Mouse (Mus musculus): ENCODE results near the gene Ebna1bp2.

- TF ChIP-seq POLR2A (IDR thresholded peaks at IDR 0.05; ENCODE audit: borderline replicate concordance, control insufficient read depth, low read depth, low read length) = no peak
- TF ChIP-seq CTCF (IDR thresholded peaks at IDR 0.05; ENCODE audit: control insufficient read depth, insufficient read depth, low read length) = no peak
Measured at GRCm38 (mm10) chr4:118615412-118615811, 5.2 kb upstream of the Ebna1bp2 start.
